Mouse (Mus musculus) lung, adult 2 months (tissue): Measurements from ENCODE around the gene Cd19. TPM values are rescaled to one million over a fixed set of nuclear protein-coding genes. Genes with fewer than 3 reads are reported as not detected.

Source experiments
- DNase-seq: peaks from one replicate; pipeline ENCODE4 v3.0.0; 2022
- H3K4me1 ChIP-seq: fragments of 200-500 bp; 2 replicates; pipeline ENCODE4 v1.6.1; 2011; ENCODE audit warnings: low read length; ENCODE audit not compliant: control insufficient read depth, insufficient read depth
- H3K4me3 ChIP-seq: fragments of 200-500 bp; replicated peaks from 2 replicates; pipeline ENCODE3; 2011; ENCODE audit warnings: low read depth, mild to moderate bottlenecking, control low read depth, low read length; ENCODE audit errors: extremely low read depth
- CTCF ChIP-seq: fragments of 200-500 bp; IDR thresholded peaks from 2 replicates; pipeline ENCODE4 v1.5.1; 2011; ENCODE audit warnings: mild to moderate bottlenecking, low read length, control low read depth; ENCODE audit not compliant: insufficient read depth
- POLR2A ChIP-seq: fragments of 200-500 bp; IDR thresholded peaks from 2 replicates; pipeline ENCODE4 v1.6.1; 2011; ENCODE audit warnings: low read depth, mild to moderate bottlenecking, control low read depth, low read length, borderline replicate concordance; ENCODE audit errors: extremely low read depth
- WGBS: fragments of 180-500 bp; shearing (Covaris S2); methylation state at CpG from one replicate; pipeline ENCODE4 v1.1.7; 2018; 5-methylcytosine and 5-hydroxymethylcytosine counted together
- polyA plus RNA-seq: library from polyadenylated mRNA; depleted of rRNA; stranded (reverse); fragments of >200 nt; gene quantifications from 2 replicates; pipeline ENCODE4 v1.2.3, GENCODE M21; 2012; rRNA removed

Cd19 gene
- polyA plus RNA-seq, 1 experiment, result 20.6 TPM

GRCm38 (mm10) chr7:126373007-126373406 is 41.7 kb downstream of the Cd19 start:
- H3K4me1 ChIP-seq, result peaks cover 8% of the 10 kb centered on the region; the same call in 1 of the 2 replicates
- TF ChIP-seq POLR2A (no peak), CTCF (no peak)
- DNase-seq, result no peak
- WGBS, result 84% methylated on average over 9 of the region's 9 CpGs
- no peak overlapping the region for H3K4me3 ChIP-seq

GRCm38 (mm10) chr7:126369393-126369792 is 45.3 kb downstream of the Cd19 start, which contains the start of gene Lat:
Lat (minus strand) TSS chr7:126369570.
- DNase-seq, result no peak

GRCm38 (mm10) chr7:126368367-126368766 is 46.3 kb downstream of the Cd19 start:
- no peak overlapping the region for H3K4me3 ChIP-seq
- no peaks in the 10 kb centered on the region for H3K4me1 ChIP-seq
- no peak for TF ChIP-seq POLR2A
- TF ChIP-seq CTCF, result no peak
- DNase-seq, result no peak
- 77% methylated on average over 8 of the region's 8 CpGs for WGBS

More at GRCm38 (mm10) chr7:126369393-126369792, 45.3 kb downstream of the Cd19 start, which contains the start of gene Lat:
- WGBS, result 50% methylated on average over 13 of the region's 13 CpGs
- no peak within 1 kb of the TSS for H3K4me3 ChIP-seq
- H3K4me1 ChIP-seq, result no peaks in the 10 kb centered on the region
- no peak for TF ChIP-seq POLR2A
- no peak for TF ChIP-seq CTCF

DNA sequence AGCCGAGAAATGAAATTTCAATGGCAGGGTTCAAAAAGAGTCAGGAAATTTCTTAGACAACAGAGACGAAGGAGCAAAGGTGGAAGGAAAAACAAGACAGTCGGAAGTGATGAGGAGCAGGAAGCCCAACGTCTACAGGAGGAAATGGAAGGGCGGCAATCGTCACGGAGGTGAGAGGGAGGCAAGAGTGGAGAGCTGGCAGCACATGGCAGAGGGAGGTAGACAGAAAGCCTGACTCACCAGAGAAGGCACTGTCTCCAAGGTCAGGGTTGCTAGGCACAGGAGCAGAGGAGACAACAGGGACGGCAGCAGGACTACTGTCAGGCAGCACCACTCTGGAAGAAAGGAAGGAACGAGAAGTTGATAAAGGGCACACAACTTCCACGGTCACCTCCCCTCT is 47.1 kb downstream of the Cd19 start:
- TF ChIP-seq POLR2A (no peak), CTCF (no peak)
- no peak for DNase-seq
- Histone ChIP-seq H3K4me3 (no peak overlapping the region), H3K4me1 (no peaks in the 10 kb centered on the region)
- 78% methylated on average over 10 of the region's 10 CpGs for WGBS

DNA sequence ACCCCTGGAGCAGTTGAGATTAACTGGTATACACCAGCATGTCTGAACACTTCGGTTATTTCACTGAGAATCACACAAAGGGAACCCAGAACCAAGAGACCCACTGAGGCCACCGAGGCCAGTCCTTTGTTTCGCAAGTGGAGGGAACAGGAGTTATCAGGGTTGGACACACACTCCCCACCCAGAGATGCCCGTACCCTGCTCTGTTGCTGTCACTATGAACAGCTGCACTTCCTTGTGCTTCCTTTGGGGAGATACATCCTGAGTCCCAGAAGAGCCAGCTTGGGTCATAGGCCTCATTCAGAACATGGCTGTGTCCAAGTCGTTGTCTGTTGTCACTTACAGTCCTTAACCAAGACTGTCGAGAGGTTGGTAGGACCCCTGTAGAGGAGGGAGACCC is 51.7 kb downstream of the Cd19 start:
- TF ChIP-seq CTCF (no peak), POLR2A (no peak)
- DNase-seq, result no peak
- whole genome bisulfite sequencing, result 79% methylated on average over 6 of the region's 6 CpGs
- Histone ChIP-seq H3K4me1 (no peaks in the 10 kb centered on the region), H3K4me3 (no peak overlapping the region)

- no peak overlapping the region for H3K4me3 ChIP-seq
- WGBS, result 63% methylated on average over 13 of the region's 13 CpGs
- TF ChIP-seq CTCF, result no peak
- TF ChIP-seq POLR2A, result no peak
- no peak for DNase-seq
- no peaks in the 10 kb centered on the region for H3K4me1 ChIP-seq
Observed at GRCm38 (mm10) chr7:126359049-126359448, 55.6 kb downstream of the Cd19 start.

Other genes with a start within 250 kb of the Cd19 start
- 126 and 163 TPM in 2 replicates for gene Xpo6, start 214.4 kb downstream of the Cd19 start, polyA plus RNA-seq
- 12.6 and 14.2 TPM in 2 replicates for gene Sbk1, start 142.3 kb downstream of the Cd19 start, polyA plus RNA-seq
- 16.3 and 17.4 TPM in 2 replicates for gene Lat, start 45.3 kb downstream of the Cd19 start, polyA plus RNA-seq
- 246 and 274 TPM in 2 replicates for gene Spns1, start 37.4 kb downstream of the Cd19 start, polyA plus RNA-seq
- 6.0 and 6.5 TPM in 2 replicates for gene Nfatc2ip, start 18.2 kb downstream of the Cd19 start, polyA plus RNA-seq
- gene Rabep2, start 13.9 kb upstream of the Cd19 start, polyA plus RNA-seq, result 31.4 and 33.2 TPM in 2 replicates
- 10.7 and 289 TPM in 2 replicates for gene Atp2a1, start 48.2 kb upstream of the Cd19 start, polyA plus RNA-seq
- 58.1 and 62.4 TPM in 2 replicates for gene Sh2b1, start 60.5 kb upstream of the Cd19 start, polyA plus RNA-seq
- gene Tufm, start 72.5 kb upstream of the Cd19 start, polyA plus RNA-seq, result 53.1 and 71.0 TPM in 2 replicates
- 152 and 216 TPM in 2 replicates for gene Atxn2l, start 88.5 kb upstream of the Cd19 start, polyA plus RNA-seq
- 71.6 and 83.9 TPM in 2 replicates for gene Eif3c, start 151.5 kb upstream of the Cd19 start, polyA plus RNA-seq
- gene Apobr, start 170.1 kb upstream of the Cd19 start, polyA plus RNA-seq, result 17.6 and 18.1 TPM in 2 replicates
- gene Cln3, start 170.9 kb upstream of the Cd19 start, polyA plus RNA-seq, result 63.8 and 104 TPM in 2 replicates
- gene Il27, start 180.1 kb upstream of the Cd19 start, polyA plus RNA-seq, result 0.43 and 0.79 TPM in 2 replicates
- 48.1 and 102 TPM in 2 replicates for gene Nupr1, start 216.0 kb upstream of the Cd19 start, polyA plus RNA-seq
- 36.4 and 43.4 TPM in 2 replicates for gene Sgf29, start 234.4 kb upstream of the Cd19 start, polyA plus RNA-seq